Mouse (Mus musculus): ENCODE measurements around the gene Lrrc45.
"Not testable (repeated sequence)": the region's sequence is repeated elsewhere in the genome, so short reads cannot be mapped to it uniquely, and the experiment has no call there.

Gene Lrrc45

GRCm38 (mm10) chr11:120728530-120729240 lies 15.0 kb downstream of the Lrrc45 start:
- DNase-seq, result no peak

GRCm38 (mm10) chr11:120729432-120730050 lies 15.8 kb downstream of the Lrrc45 start:
- not testable (repeated sequence) for DNase-seq

- DNase-seq, result no peak
Measured at GRCm38 (mm10) chr11:120730331-120730870, 16.7 kb downstream of the Lrrc45 start.

GRCm38 (mm10) chr11:120731395-120731794 lies 17.7 kb downstream of the Lrrc45 start:
- no peak for DNase-seq

- DNase-seq, result no peak
Measured at GRCm38 (mm10) chr11:120731858-120732680, 18.3 kb downstream of the Lrrc45 start, which contains the start of gene Cbr2. TSS of gene Cbr2 (minus strand) at chr11:120732114.

GRCm38 (mm10) chr11:120733521-120733920 lies 19.8 kb downstream of the Lrrc45 start:
- DNase-seq, result no peak

- no peak for DNase-seq
Measured at GRCm38 (mm10) chr11:120736424-120736823, 22.7 kb downstream of the Lrrc45 start.

GRCm38 (mm10) chr11:120740981-120741380 lies 27.3 kb downstream of the Lrrc45 start:
- no peak for DNase-seq

- no peak for DNase-seq
Measured at GRCm38 (mm10) chr11:120744121-120744701, 30.5 kb downstream of the Lrrc45 start.

GRCm38 (mm10) chr11:120747974-120748373 lies 34.2 kb downstream of the Lrrc45 start:
- DNase-seq, result no peak

GRCm38 (mm10) chr11:120749430-120749829 lies 35.7 kb downstream of the Lrrc45 start:
- DNase-seq, result no peak

GRCm38 (mm10) chr11:120751606-120752005 lies 37.9 kb downstream of the Lrrc45 start:
- no peak for DNase-seq

- DNase-seq, result no peak
Measured at GRCm38 (mm10) chr11:120760236-120760635, 46.5 kb downstream of the Lrrc45 start.

- DNase-seq, result no peak
Measured at GRCm38 (mm10) chr11:120761811-120762671, 48.3 kb downstream of the Lrrc45 start.

GRCm38 (mm10) chr11:120762672-120763041 lies 48.9 kb downstream of the Lrrc45 start, which contains the start of gene Hmga1b:
TSS of gene Hmga1b (plus strand) at chr11:120762794.
- DNase-seq, result not testable (repeated sequence)

GRCm38 (mm10) chr11:120763121-120763999 lies 49.6 kb downstream of the Lrrc45 start:
- DNase-seq, result not testable (repeated sequence)

- not testable (repeated sequence) for DNase-seq
Measured at GRCm38 (mm10) chr11:120767023-120767422, 53.3 kb downstream of the Lrrc45 start.

- no peak for DNase-seq
Measured at GRCm38 (mm10) chr11:120768206-120768605, 54.5 kb downstream of the Lrrc45 start.

All from cerebellum, adult 8-10 months (tissue).